Mouse (Mus musculus) ES-E14 (cell line): ENCODE measurements around the gene Stard5. TPM values are rescaled to one million over a fixed set of nuclear protein-coding genes. Genes with fewer than 3 reads are reported as not detected.

Source experiments
- DNase-seq: peaks from one replicate; pipeline ENCODE4 v3.0.0-alpha.2; 2013; ENCODE audit warnings: low read depth, low spot score
- H3K27ac ChIP-seq: 2 replicates; pipeline ENCODE4 v1.5.1; 2012; ENCODE audit warnings: low read depth, mild to moderate bottlenecking, low read length, moderate library complexity, mixed read lengths; ENCODE audit not compliant: poor library complexity, insufficient read depth, severe bottlenecking
- H3K36me3 ChIP-seq: 2 replicates; pipeline ENCODE4 v1.6.1; 2012; ENCODE audit warnings: mild to moderate bottlenecking, low read length, moderate library complexity, mixed read lengths; ENCODE audit not compliant: control insufficient read depth, poor library complexity, insufficient read depth, severe bottlenecking
- H3K4me1 ChIP-seq, 2 experiments: fragments of 150-350 bp in 1 of 2; sonication (generic) in 1 of 2; 2 replicates each; pipeline ENCODE4 v1.6.1; 2012; ENCODE audit warnings: low read length in 2 of 2, mild to moderate bottlenecking in 1 of 2, mixed read lengths in 1 of 2; ENCODE audit not compliant: control insufficient read depth in 2 of 2, insufficient read depth in 2 of 2, poor library complexity in 1 of 2
- H3K4me3 ChIP-seq, 2 experiments: fragments of 150-350 bp in 1 of 2; sonication (generic) in 1 of 2; 2 replicates each; pipeline ENCODE4 v1.5.1; 2012; ENCODE audit warnings: low read length in 2 of 2, low read depth in 1 of 2, mild to moderate bottlenecking in 1 of 2, mixed read lengths in 1 of 2; ENCODE audit not compliant: insufficient read depth in 1 of 2, poor library complexity in 1 of 2, severe bottlenecking in 1 of 2
- H3K9ac ChIP-seq: 2 replicates; pipeline ENCODE4 v1.6.1; 2012; ENCODE audit warnings: low read depth, mild to moderate bottlenecking, low read length, mixed read lengths; ENCODE audit not compliant: poor library complexity, insufficient read depth, severe bottlenecking
- H3K9me3 ChIP-seq: fragments of 150-350 bp; sonication (generic); 2 replicates; pipeline ENCODE4 v1.6.1; 2012; ENCODE audit warnings: low read depth, mild to moderate bottlenecking, low read length; ENCODE audit not compliant: control insufficient read depth, insufficient read depth
- CHD2 ChIP-seq: IDR thresholded peaks from 2 replicates; pipeline ENCODE4 v1.6.1; 2014; ENCODE audit warnings: mild to moderate bottlenecking, low read depth, low read length, inconsistent platforms
- HCFC1 ChIP-seq: IDR thresholded peaks from 2 replicates; pipeline ENCODE4 v1.6.1; 2012; ENCODE audit warnings: low read length, inconsistent platforms, borderline replicate concordance; ENCODE audit not compliant: insufficient read depth
- MAFK ChIP-seq: IDR thresholded peaks from 2 replicates; pipeline ENCODE4 v1.6.1; 2014; ENCODE audit warnings: mild to moderate bottlenecking, low read depth, low read length, inconsistent platforms; ENCODE audit not compliant: insufficient read depth
- ZC3H11A ChIP-seq: IDR thresholded peaks from 2 replicates; pipeline ENCODE4 v1.6.1; 2012; ENCODE audit warnings: low read depth, mild to moderate bottlenecking, inconsistent platforms, low read length, borderline replicate concordance
- ZNF384 ChIP-seq: IDR thresholded peaks from 2 replicates; pipeline ENCODE4 v1.6.1; 2012; ENCODE audit warnings: low read depth, low read length, inconsistent platforms
- in situ Hi-C, 2 experiments: fragments of 600-800 bp; cut with MboI; formaldehyde crosslinking; loops; one replicate each; pipeline ENCODE4 v1.15.1; 2025; ENCODE audit warnings: low sequenced_read_pairs in 2 of 2, inconsistent platforms in 1 of 2; ENCODE audit not compliant: unreplicated experiment in 2 of 2
- total RNA-seq: library from RNA; depleted of rRNA; stranded (reverse); fragments of 300-350 nt; gene quantifications from 2 replicates; pipeline ENCODE4 v1.2.3, GENCODE M21; 2012

The Stard5 gene
- total RNA-seq, 1 experiment, result 8.1 TPM

DNA sequence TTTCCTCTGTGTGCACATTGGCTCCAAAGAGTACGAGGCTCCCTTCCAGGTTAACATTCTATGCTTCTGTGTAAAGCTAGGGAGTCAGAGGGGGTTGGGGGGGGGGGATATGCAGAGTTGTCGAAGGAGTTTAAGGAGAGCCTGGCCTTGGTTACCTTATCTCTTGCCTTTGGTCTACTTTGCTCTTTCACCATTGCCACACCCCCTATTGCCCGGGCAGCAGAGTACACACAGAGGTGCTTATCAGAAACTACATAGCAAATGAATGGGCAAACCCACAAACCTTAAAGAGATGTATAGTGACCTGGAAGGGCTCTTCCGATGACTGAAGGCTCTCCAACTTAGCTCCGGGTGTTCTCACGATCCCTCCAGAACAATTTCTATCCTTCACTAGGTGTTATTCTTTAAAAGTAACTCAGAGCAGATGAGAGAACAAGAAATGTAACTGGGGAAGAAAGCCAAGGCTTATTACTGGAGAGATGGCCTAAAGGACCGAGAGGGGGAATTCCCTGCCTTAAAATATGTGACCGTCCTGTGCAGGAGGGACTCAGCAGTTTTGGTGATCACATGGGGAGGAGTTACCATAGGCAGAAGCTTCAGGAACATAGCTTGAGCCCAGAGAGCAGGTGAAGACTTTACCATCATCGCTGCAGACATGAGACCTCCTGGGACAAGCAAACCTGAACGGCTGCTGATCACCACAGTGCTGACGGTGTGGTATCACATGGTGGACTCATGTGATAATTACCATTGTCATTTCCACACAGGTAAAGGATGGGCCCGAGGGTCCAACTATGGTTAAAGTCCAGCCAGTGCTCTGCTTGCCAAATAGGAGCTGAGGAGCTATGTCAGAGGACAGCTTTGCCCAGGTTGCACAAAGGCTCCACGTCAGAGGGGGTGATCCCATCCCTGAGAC lies 32.5 kb upstream of the Stard5 start:
- Histone ChIP-seq H3K9me3 (no peaks in the 10 kb centered on the region), H3K27ac (no peak overlapping the region), H3K9ac (no peak overlapping the region), H3K4me1 (peaks cover 0 to 2% of the 10 kb centered on the region in 2 experiments; a peak in 1 of 4 replicates), H3K36me3 (no peaks in the 10 kb centered on the region), H3K4me3 (no peak overlapping the region)
- no peak for DNase-seq
- no peak for TF ChIP-seq HCFC1
- no peak for TF ChIP-seq ZNF384
- TF ChIP-seq MAFK, result no peak
- no peak for TF ChIP-seq ZC3H11A
- TF ChIP-seq CHD2, result no peak
- in situ Hi-C loops, result no loop called here

GRCm38 (mm10) chr7:83599913-83600286 lies 31.9 kb upstream of the Stard5 start:
- in situ Hi-C loops, result no loop called here
- no peaks in the 10 kb centered on the region for H3K36me3 ChIP-seq
- H3K4me1 ChIP-seq, result peaks cover 0 to 2% of the 10 kb centered on the region in 2 experiments; a peak in 1 of 4 replicates
- H3K9me3 ChIP-seq, result no peaks in the 10 kb centered on the region
- H3K9ac ChIP-seq, result no peak overlapping the region
- peak; percentile 59 for DNase-seq
- H3K27ac ChIP-seq, result no peak overlapping the region
- H3K4me3 ChIP-seq, result no peak overlapping the region
- TF ChIP-seq ZC3H11A (peak; percentile 30; the same call in 1 of the 2 replicates), ZNF384 (no peak)

GRCm38 (mm10) chr7:83604180-83604944 lies 27.4 kb upstream of the Stard5 start:
- no peak overlapping the region for H3K4me3 ChIP-seq
- no peaks in the 10 kb centered on the region for H3K36me3 ChIP-seq
- no peak overlapping the region for H3K9ac ChIP-seq
- in situ Hi-C loops, result no loop called here
- no peaks in the 10 kb centered on the region for H3K9me3 ChIP-seq
- no peak for DNase-seq
- no peak overlapping the region for H3K27ac ChIP-seq
- peaks cover 0 to 2% of the 10 kb centered on the region in 2 experiments; a peak in 1 of 4 replicates for H3K4me1 ChIP-seq
- TF ChIP-seq HCFC1 (no peak), ZC3H11A (no peak), MAFK (no peak), ZNF384 (no peak), CHD2 (no peak)

- H3K9ac ChIP-seq, result no peak overlapping the region
- no peaks in the 10 kb centered on the region for H3K36me3 ChIP-seq
- H3K4me3 ChIP-seq, result no peak overlapping the region
- DNase-seq, result no peak
- no peaks in the 10 kb centered on the region for H3K9me3 ChIP-seq
- no peaks in the 10 kb centered on the region for H3K4me1 ChIP-seq
- H3K27ac ChIP-seq, result no peak overlapping the region
- TF ChIP-seq ZC3H11A (no peak), ZNF384 (no peak), HCFC1 (no peak), CHD2 (no peak), MAFK (no peak)
- in situ Hi-C loops, result no loop called here
Measured at GRCm38 (mm10) chr7:83606796-83607195, 25.0 kb upstream of the Stard5 start.
